Mouse (Mus musculus): Measurements from ENCODE around the gene Lrg1.
A peak's percentile ranks its signal among the peaks of the same experiment; 100 is the strongest.
"Not testable (repeated sequence)": the region's sequence is repeated elsewhere in the genome, so short reads cannot be mapped to it uniquely, and the experiment has no call there.

The Lrg1 gene

DNA sequence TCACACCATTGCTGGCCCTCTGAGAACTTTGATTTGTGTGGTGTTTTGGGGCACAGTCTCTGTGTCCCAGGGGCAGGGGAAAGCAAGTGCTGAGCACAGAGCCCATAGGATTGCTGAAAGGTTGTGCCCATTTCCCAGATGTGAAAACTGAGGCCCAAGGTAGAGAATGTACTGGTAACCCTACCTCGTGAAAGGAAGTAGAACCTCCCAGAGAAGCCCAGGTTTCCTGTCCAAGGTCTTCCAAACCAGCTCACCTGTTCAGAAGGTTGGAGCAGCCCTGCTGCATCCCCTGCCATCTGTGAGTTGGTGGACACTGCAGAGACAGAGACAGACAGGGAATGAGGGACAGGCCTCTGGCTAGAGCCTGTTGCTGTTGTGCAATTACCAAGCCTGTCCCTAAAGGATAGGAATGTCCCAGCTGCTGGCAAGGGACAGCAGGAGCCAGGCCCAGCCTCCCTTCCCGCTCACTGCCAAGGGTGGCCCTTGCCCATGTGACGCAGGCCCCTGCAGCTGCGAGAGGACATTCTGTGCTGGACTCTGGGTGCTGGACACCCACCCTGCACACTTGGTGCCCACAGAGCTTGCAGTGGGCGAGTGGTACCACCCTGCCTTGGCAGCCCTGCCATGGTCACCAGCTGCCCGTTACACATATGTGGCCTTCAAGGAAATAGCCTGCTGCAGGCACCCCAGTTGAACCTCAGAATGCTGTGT is 13.3 kb downstream of the Lrg1 start:
- DNase-seq (ENCODE audit: low spot score) = no peak

DNA sequence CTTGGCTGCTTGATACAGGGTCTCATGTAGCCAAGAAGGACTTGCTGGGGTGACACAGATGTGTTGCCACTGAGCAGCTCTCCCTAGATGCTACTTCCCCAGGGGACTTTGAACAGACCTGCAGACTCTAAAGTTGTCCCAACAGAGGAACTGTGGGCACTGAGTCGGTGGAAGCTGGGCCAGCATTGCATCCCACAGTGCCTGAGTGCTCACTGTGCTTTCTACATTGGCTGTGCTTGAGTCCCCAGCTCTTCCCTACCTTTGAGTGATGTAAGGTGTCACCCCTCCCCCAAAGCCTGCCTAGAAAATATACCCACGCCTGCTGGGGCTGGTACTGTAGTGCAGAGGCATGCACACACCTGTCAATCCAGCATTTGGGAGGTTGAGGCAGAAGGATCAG is 14.1 kb downstream of the Lrg1 start:
- no peak for DNase-seq (ENCODE audit: low spot score)

DNA sequence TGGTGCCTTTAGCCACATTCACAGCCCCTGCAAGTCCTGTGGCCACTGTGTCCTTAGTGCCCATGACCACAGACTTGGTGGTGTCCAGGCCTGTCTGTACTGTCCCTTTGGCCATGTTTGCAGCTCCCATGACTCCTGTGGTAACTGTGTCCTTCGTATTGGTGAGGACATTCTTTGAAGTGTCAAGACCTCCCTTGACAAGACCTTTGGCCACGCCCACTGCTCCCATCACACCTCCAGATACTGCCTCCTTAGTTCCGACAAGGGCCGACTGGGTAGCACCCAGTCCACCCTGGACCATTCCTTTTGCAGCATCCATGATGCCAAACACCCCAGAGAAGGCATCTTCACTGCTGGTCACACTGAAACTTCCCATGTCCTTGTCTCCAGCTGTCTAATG is 14.8 kb downstream of the Lrg1 start:
- DNase-seq (ENCODE audit: low spot score) = no peak

DNA sequence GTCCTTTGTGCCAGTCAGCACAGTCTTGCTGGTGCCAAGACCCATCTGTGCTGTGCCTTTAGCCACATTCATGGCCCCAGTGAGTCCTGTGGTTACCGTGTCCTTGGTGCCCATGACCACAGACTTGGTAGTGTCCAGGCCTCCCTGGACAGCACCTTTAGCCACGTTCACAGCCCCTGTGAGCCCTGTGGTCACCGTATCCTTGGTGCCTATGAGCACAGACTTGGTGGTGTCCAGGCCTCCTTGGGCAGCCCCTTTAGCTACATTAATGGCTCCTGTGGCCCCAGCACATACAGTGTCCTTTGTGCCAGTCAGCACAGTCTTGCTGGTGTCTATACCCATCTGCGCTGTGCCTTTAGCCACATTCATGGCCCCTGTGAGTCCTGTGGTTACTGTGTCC is 15.4 kb downstream of the Lrg1 start:
- DNase-seq (ENCODE audit: low spot score) = not testable (repeated sequence)

DNA sequence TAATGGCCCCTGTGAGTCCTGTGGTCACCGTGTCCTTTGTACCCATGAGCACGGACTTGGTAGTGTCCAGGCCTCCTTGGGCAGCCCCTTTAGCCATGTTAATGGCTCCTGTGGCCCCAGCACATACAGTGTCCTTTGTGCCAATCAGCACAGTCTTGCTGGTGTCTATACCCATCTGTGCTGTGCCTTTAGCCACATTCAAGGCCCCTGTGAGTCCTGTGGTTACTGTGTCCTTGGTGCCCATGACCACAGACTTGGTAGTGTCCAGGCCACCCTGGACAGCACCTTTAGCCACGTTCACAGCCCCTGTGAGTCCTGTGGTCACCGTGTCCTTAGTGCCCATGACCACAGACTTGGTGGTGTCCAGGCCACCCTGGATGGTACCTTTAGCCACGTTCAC is 17.0 kb downstream of the Lrg1 start:
- DNase-seq (ENCODE audit: low spot score) = not testable (repeated sequence)

DNA sequence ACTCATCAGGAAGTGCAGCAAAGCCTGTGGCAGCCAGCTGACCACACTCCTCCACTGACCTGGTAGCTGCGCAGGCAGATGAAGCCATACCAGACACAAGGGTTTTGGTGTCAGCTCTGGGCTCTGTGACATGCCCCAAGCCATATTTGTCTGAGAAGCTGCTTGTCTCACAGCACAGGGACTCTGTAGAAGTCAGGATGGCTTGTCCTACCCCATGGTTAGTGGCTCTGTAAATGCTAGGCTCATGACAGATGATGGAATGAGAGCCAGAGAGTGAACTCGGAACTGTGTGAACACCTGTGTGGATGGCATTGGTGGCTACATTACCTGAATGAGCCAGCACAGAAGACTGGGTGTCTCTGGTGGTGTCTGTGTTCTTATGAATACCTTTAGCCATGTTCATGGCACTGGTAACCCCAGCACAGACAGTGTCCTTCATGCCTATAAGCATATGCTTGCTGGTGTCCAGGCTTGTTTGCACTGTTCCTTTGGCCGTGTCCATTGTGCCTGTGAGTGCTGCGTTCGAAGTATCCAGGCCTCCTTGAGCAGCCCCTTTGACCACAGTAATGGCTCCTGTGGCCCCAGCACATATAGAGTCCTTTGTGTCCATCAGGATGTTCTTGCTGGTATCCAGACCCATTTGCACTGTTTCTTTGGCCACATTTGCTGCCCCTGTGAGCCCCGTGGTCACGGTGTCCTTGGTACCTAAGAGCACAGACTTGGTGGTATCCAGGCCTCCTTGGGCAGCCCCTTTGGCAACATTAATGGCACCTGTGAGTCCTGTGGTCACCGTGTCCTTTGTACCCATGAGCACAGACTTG is 18.1 kb downstream of the Lrg1 start:
- no peak for DNase-seq (ENCODE audit: low spot score)

DNA sequence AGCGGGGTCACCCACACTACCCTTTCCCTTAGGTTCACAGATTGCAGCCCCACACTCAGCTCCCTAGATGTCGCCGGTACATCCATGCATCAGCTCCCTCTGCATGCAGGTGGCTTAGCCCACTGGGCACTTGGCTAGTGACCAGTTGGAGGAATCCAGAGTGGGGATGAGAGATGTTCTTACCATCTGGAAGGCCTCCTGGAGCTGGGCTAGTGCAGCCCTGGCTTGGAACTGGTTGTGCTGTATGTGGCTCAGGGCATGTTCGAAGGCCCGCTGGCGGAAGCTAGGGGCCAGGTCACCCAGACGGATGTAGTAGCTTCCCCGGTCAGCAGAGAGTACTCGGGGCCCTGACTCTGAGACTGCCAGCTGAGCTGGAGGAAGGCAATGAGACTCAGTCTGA is 18.9 kb downstream of the Lrg1 start:
- DNase-seq (ENCODE audit: low spot score) = no peak

DNA sequence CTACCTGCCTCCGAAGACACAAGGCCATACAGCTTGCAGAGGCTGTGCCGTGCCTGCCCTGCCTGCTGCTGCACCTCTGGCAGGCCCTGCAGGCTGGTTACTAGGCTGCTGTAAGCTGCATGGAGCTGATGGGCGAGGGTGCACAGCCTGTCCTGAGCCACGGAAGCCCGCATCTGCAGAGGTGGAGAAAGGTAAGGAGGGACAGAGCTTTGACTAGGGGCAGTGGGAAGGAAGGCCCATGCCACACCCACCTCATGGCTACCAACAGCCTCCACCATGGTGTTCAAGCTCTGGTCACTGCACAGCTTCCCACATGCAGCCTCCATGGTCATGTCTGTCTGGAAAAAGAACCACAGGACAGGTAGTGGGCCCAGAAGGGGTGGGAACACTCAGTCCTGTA is 19.6 kb downstream of the Lrg1 start:
- DNase-seq (ENCODE audit: low spot score) = no peak

DNA sequence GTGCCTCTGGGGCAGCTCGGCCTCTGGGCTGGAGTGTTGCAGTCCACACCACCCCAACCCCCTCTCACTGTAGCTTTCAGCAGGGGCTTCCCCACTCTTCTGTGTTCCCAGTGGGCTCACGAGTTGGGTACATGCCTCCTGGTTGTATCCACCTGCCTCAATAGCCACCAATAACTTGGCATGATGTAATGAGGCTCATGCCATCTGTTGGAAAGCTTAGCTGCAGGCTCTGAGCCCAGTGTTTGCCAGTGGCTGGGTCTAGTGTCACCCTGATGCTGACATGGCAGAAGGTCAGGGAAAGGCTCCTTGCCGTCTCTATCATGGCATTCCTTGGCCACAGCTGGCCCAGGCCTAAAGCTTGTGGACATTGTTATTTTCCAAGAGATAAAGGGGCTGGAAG is 21.0 kb downstream of the Lrg1 start:
- DNase-seq (ENCODE audit: low spot score) = no peak

DNA sequence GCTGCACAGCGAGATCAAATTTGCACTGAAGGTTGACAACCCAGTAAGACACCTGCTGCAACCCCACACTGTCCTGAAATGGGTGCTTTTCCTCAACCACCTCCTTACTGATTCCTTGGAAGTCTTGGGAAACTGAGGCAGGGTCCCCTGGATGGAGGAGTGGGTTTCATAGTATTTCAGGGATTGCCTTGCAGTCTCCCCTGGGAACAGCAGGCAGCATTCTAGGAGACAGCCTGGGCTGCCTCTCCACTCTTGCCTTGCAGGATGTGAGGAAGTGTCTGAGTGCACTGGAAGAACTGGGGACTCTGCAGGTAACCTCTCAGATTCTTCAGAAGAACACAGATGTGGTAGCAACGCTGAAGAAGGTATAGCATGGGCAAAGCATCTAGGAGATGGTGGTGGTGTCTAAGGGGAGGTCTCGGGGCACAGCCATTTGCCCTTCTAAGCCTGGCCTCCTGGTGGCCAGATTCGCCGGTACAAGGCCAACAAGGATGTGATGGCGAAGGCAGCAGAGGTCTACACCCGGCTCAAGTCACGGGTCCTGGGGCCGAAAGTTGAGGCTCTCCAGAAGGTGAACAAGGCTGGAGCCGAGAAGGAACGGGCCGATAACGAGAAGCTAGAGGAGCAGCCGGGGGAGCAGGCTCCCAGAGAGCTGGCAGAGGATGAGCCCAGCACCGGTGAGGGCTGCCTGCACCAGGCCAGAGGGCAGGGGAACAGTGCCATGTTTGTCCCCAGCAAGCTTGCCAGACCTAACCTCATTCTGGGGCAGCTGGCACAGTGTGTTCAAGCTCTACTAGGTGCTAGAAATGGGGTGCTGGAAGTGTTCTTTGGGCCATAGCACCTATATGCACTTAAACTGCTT is 22.9 kb downstream of the Lrg1 start:
- DNase-seq (ENCODE audit: low spot score) = no peak

DNA sequence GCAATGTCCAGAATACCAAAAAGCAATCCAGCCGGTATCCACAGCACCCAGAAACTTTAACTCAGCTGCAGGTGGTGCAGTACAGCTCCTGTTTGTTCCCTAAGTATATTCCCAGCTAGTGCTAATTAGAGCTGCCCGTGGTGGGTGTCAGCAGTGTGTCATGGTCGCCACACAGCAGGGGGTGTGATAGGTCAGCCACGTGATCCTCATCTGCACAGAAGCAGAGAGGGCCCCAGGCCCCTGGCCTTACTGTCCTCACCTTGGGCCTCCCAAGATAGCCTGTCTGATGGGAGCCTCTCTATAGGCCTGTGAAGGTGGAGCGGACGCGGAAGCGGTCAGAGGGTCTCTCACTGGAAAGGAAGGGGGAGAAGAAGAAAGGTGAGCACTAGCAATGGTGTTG is 23.6 kb downstream of the Lrg1 start:
- DNase-seq (ENCODE audit: low spot score) = no peak

DNA sequence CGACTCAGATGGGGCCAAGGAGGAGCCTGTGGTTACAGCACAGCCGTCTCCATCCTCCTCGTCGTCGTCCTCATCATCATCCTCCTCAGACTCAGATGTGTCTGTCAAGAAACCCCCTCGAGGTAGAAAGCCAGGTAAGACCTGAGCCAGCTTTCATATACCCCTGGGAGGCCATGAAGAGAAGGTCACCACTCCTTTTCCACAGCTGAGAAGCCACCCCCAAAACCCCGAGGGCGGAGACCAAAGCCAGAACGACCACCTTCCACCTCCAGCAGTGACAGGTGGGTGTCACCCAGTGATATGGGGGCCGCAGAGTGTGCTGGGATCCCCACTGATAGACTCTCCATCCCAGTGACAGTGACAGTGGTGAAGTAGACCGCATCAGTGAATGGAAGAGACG is 24.9 kb downstream of the Lrg1 start:
- no peak for DNase-seq (ENCODE audit: low spot score)

DNA sequence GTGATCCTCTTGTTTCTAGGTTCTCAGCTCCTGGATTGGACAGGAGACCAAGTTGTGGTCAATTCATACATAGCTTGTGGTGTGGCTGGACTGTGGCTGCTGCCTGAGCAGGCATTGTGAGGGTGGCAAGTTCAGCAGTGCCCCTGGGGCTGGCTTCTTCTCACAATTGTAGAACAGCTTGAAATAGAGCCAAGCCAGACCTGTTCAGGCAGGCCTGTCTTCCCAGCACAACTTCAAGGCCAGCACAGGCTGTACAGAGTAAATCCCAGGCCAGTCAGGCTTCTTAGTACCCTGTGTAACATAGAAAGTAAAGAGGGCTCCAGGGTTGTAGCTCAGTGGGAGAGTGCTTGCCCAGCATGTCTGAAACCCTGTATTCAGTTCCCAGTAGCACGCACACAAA is 29.0 kb downstream of the Lrg1 start:
- DNase-seq (ENCODE audit: low spot score) = no peak

DNA sequence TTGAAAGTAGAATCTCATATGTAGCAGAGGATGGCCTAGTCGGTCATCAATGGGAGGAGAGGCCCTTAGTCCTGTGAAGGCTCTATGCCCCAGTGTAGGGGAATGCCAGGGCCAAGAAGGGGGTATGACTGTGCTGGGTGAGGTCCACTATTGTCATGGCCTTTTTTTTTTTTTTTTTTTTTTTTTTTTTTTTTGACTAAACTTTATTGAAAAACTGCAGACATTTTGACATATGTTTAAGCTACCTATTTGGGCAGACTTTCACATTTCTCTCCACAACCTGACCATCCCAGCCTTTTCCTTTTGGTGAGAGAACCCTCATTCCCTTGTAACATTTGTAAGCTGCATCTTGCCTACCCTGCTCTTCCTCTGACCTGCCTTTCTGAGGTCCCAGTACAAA is 29.5 kb downstream of the Lrg1 start:
- no peak for DNase-seq (ENCODE audit: low spot score)

DNA sequence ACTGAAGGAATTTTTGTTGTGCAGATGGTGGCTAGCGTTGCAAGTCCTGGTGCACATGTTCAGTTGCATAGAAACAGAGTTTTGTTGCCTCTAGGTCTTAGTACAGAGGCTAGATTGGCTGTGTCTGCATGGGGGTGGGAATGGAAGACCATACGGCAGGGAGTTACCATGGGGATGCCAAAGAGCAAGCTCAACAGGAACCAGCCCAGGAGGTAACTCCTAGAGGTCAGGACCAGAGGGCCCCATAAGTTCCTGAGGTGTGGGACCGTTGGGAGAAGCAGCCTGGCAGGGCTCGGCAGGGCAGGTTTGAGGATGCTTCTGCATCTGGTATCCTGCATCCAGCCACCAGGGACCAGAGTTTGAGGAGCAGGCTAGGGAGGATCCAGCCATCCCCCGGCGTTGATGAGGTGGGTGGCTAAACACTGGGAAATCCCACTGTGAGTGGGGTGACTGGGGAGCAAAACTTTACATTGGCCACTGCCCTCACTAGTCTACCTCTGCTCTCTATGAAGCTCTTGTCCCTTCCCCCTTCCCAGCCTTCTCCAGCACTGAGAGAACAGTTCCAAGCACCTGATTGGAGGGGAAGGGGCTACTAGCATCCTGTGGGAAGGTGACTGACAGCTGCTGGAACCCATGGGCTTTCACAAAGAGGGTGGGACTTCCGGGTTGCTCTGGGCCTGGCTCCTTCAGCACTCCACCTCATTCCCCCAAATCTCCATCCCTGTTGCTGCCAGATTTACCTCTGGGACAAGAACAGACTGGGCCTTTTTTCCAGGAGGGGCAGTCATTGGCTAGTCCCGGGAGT is 40.8 kb downstream of the Lrg1 start:
- no peak for DNase-seq (ENCODE audit: low spot score)

DNA sequence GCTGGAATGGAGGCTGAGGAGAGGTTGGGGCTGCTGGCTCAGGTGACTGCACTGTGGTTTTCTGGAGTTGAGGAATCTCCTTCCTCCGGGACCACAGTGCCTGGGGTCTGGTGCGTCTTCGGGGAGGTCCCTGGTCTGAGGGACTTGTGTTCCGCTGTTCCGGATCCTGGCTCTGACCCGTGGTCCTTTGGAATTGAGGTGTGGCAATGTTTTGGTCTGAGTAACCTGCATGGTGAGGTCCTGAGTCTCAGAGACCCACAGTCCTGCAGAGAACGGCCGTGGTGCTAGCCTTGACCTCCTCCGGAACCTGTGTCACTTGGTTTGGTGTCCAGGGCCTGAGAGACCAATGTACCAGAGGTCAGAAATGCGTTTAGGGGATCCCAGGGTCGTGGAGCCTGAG is 41.9 kb downstream of the Lrg1 start:
- DNase-seq (ENCODE audit: low spot score) = no peak

DNA sequence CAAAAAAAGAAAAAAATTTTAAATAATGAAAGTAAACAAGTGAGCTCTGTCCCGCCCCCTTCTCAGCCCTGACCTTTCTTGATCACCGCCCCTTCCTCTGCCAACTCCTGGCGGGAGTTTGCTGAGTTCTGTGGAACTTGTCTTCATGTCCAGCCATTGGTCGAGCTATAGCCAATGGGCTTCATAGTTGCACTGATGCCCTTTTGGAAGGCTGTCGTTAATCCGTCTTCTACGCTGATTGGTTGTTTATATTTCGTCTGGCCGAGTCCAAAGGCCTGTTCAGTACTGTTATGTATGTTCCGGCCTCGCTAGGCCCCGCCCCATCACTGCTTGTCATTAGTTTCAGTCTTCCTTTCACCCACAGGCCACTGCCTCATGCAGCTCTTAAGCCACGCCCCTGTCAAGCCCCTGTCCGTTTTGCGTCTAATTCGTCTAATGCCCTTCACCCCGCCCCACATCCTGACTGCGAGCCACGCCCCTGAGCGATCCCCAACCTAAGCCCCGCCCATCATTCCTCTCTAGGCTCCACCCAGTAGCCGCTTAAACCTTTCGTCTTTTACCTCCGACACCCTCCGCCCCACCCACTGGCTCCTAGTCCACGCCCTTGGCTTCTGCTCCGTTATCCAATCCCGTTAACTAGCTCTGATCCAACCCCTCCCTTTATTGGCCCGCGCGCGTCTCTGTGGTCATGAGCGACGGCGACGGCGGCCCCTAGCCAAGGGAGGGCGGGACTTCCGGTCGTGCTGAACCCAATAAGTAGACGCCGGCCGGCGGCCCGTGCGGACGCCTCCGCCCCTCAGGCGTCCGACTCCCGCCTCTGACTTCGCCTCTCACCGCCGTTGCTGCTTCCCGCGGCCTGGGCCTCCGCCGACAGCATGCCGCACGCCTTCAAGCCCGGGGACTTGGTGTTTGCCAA is 42.7 kb downstream of the Lrg1 start, which contains the start of gene Hdgfl2:
Hdgfl2 (plus strand) TSS at position 755 of the 916 bp plus-strand sequence.
- peak; percentile 99 for DNase-seq (ENCODE audit: low spot score)

DNA sequence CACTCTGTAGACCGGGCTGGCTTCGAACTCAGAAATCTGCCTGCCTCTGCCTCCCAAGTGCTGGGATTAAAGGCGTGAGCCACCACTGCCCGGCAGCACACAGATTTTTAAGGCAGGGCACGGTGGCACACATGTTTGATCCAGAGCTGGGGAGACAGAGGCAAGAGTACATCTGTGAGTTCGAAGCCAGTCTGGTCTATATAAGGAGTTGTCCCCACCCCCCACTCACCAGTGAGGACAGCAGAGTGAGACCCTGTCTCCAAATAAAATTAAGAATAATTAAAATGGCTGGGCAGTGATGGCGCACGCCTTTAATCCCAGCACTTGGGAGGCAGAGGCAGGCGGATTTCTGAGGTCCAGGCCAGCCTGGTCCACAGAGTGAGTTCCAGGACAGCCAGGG is 43.4 kb downstream of the Lrg1 start:
- not testable (repeated sequence) for DNase-seq (ENCODE audit: low spot score)

DNA sequence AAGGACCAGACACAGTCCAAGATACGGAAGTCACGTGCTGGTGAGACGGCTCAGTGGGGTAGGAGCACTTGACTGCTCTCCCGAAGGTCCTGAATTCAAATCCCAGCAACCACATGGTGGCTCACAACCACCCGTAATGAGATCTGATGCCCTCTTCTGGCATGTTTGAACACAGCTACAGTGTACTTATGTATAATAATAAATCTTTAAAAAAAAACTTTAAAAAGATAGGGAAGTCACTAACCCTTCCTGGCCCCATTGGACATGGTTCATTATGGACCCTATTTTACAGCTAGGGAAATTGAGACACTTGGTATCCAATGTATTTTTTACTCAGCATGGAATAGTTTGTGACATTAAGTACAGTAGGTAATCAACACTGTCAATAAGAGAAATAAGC is 44.3 kb downstream of the Lrg1 start:
- no peak for DNase-seq (ENCODE audit: low spot score)

DNA sequence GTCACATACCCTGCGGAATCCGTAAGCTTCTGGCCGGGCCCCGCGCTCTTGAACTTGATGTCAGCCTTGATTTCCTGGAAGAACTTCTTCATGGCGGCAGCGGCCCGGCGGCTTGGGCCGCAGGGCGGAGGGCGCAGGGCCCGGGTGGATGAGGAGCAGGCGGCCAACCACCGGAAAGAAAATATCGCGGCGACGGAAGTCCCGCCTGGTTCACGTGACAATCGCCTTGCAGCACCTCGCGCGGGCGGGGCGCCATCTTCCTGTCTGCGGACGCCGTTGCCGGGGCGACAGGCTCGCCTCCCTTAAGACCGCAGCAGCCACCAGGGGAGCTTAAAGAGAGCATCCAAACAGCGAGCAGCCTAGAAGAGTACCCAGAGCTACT is 47.0 kb downstream of the Lrg1 start, which contains the start of gene Ubxn6:
Ubxn6 (minus strand) TSS at position 202 of the 382 bp plus-strand sequence.
- DNase-seq (ENCODE audit: low spot score) = peak; percentile 91
